In the genomic region with DNA sequence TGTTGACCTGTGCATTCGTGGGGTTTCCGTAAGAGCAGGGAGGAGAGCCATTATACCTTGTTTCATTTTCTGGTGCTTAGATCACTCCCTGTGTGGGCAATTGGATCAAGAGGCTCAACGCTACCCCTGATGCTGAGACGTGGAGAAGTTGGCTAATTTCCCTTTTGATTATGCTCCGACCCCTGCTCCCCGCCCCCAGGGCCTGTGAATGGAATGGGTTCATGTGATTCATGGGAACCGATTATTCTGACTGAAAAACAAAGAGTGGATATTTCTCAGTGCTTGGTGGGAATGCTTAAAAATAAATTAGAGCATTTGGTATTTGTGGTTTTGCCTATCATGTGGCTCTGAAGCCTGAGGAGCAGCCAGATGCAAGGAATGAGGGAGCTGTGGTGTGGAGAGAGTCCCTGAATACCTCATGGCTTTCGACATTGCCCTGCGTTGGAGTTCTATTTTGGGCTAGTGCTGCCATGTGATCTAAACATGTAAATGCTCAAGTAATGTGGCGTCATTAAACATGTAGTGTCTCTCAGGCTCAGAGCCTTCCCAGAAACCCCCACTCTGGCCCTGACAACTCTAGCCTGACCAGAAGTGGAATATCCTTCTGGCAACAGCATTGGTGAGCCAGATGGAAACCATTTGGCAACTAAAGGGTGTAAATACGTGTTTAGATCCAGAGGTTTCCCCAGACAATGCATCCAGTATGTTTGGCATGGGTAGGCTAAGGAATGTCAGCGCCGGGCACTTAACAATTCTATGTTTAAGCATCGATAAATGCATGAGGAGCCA, we compare ENCODE assay signal across 11 mouse cellular contexts. TPM values are rescaled to one million over a fixed set of nuclear protein-coding genes. Genes with fewer than 3 reads are reported as not detected.
A peak's percentile ranks its signal among the peaks of the same experiment; 100 is the strongest.
DNase-seq lines count a peak whose midpoint lies in the region; ATAC-seq and TF ChIP-seq lines count a peak whose summit lies in the region.
"Had no signal": no experiment of that assay in that cellular context is flagged by ENCODE, and none has a peak within 500 bp of the region (broad histone marks: within the 10 kb centered on the region; RNA-seq: fewer than 3 reads in every experiment).

No protein-coding gene starts in this region.

- H3K4me1 ChIP-seq in kidney, postnatal 0 days (replicated peaks; ENCODE audit: insufficient read depth, low read length), result peaks cover 12% of the 10 kb centered on the region
- H3K4me1 ChIP-seq in heart, embryonic 11.5 days (ENCODE audit: control insufficient read depth, insufficient read depth, low read length), result peaks cover 22% of the 10 kb centered on the region
- H3K4me1 ChIP-seq in limb, embryonic 14.5 days (ENCODE audit: control insufficient read depth, insufficient read depth, low read length), result peaks cover 89% of the 10 kb centered on the region

- H3K27ac ChIP-seq in kidney, postnatal 0 days, result peak overlapping the region; percentile 79
- H3K27ac ChIP-seq in heart, embryonic 11.5 days (ENCODE audit: low read depth, low read length), result peak overlapping the region; percentile 82
- peak overlapping the region; percentile 94 for H3K27ac ChIP-seq in limb, embryonic 14.5 days (replicated peaks; ENCODE audit: low read depth, low read length)

- peak overlapping the region; percentile 37; the same call in 1 of the 2 replicates for H3K9ac ChIP-seq in kidney, postnatal 0 days (ENCODE audit: low read depth, low read length)
- no peak overlapping the region; the same call in 1 of the 2 replicates for H3K9ac ChIP-seq in heart, embryonic 11.5 days (ENCODE audit: low read depth, low read length)
- H3K9ac ChIP-seq in limb, embryonic 14.5 days (ENCODE audit: low read depth, low read length, severe bottlenecking), result peak overlapping the region; percentile 32; the same call in 1 of the 2 replicates

- TF ChIP-seq POLR2A in brain, embryonic 14.5 days (IDR thresholded peaks at IDR 0.05; ENCODE audit: borderline replicate concordance, extremely low read depth, insufficient read depth, insufficient read length, poor library complexity, severe bottlenecking), result no peak
- no peak for TF ChIP-seq POLR2A in limb, embryonic 14.5 days (IDR thresholded peaks at IDR 0.05; ENCODE audit: borderline replicate concordance, extremely low read depth, insufficient read depth, insufficient read length)

- no peaks in the 10 kb centered on the region for H3K9me3 ChIP-seq in kidney, postnatal 0 days (replicated peaks; ENCODE audit: low read length)
- no peaks in the 10 kb centered on the region for H3K9me3 ChIP-seq in heart, embryonic 11.5 days (replicated peaks; ENCODE audit: control insufficient read depth, low read length)
- no peaks in the 10 kb centered on the region for H3K9me3 ChIP-seq in limb, embryonic 14.5 days (ENCODE audit: control insufficient read depth, low read length)
- H3K9me3 ChIP-seq: G1E had no signal

- no peak for ATAC-seq in kidney, postnatal 0 days (replicated peaks; ENCODE audit: low FRiP score, low read depth)
- ATAC-seq in heart, embryonic 11.5 days (replicated peaks; ENCODE audit: insufficient number of reproducible peaks, low FRiP score, low TSS enrichment), result no peak
- ATAC-seq in limb, embryonic 14.5 days (ENCODE audit: low FRiP score, low read depth), result no peak

- H3K4me3 ChIP-seq in kidney, postnatal 0 days (replicated peaks; ENCODE audit: low read depth, low read length), result no peak overlapping the region
- H3K4me3 ChIP-seq in heart, embryonic 11.5 days (ENCODE audit: low read depth, low read length), result no peak overlapping the region
- no peak overlapping the region for H3K4me3 ChIP-seq in limb, embryonic 14.5 days (replicated peaks; ENCODE audit: low read length)

- DNase-seq in kidney, postnatal 0 days (ENCODE audit: low spot score), result no peak
- DNase-seq in kidney, adult 9 months, result no peak
- peak; percentile 51 for DNase-seq in brain, embryonic 14.5 days (ENCODE audit: low read depth)
- DNase-seq in limb, embryonic 14.5 days (ENCODE audit: low spot score), result peak; percentile 71
- no peak for DNase-seq in c-Kit-positive CD71-positive TER-119-positive erythroid progenitor cells, embryonic 14.5 days (ENCODE audit: low spot score)
- DNase-seq in layer of hippocampus, postnatal 14 days (ENCODE audit: low spot score in 2 of 2), result no peak
- no peak for DNase-seq in ovary, postnatal 14 days (ENCODE audit: low spot score)

- H3K4me2 ChIP-seq in kidney, postnatal 0 days (ENCODE audit: low read length), result no peak overlapping the region
- H3K4me2 ChIP-seq in heart, embryonic 11.5 days, result no peak overlapping the region
- H3K4me2 ChIP-seq in limb, embryonic 14.5 days (replicated peaks; ENCODE audit: low read depth, low read length, severe bottlenecking), result peak overlapping the region; percentile 9; the same call in 1 of the 2 replicates
- H3K4me2 ChIP-seq: midbrain, embryonic 11.5 days had no signal

- 61% methylated on average over 14 of the region's 14 CpGs for WGBS in kidney, postnatal 0 days
- WGBS in heart, embryonic 11.5 days (ENCODE audit: insufficient replicate concordance), result 54% methylated on average over 14 of the region's 14 CpGs
- WGBS in limb, embryonic 14.5 days, result 44% methylated on average over 14 of the region's 14 CpGs

- H3K36me3 ChIP-seq in kidney, postnatal 0 days (ENCODE audit: insufficient read depth, low read length), result no peaks in the 10 kb centered on the region
- no peaks in the 10 kb centered on the region for H3K36me3 ChIP-seq in heart, embryonic 11.5 days (ENCODE audit: control insufficient read depth, insufficient read depth, low read length)
- no peaks in the 10 kb centered on the region for H3K36me3 ChIP-seq in limb, embryonic 14.5 days (ENCODE audit: control insufficient read depth, insufficient read depth, low read length)
- H3K36me3 ChIP-seq: G1E had no signal

- no peaks in the 10 kb centered on the region for H3K27me3 ChIP-seq in kidney, postnatal 0 days (ENCODE audit: insufficient read depth, low read length)
- H3K27me3 ChIP-seq in heart, embryonic 11.5 days (ENCODE audit: control insufficient read depth, insufficient read depth, low read length), result no peaks in the 10 kb centered on the region
- no peaks in the 10 kb centered on the region for H3K27me3 ChIP-seq in limb, embryonic 14.5 days (ENCODE audit: control insufficient read depth, insufficient read depth, low read length)

- TF ChIP-seq CTCF in kidney, postnatal 0 days (IDR thresholded peaks at IDR 0.05; ENCODE audit: low read depth), result no peak
- no peak for TF ChIP-seq CTCF in brain, embryonic 14.5 days (IDR thresholded peaks at IDR 0.05; ENCODE audit: borderline replicate concordance, extremely low read depth, insufficient read depth, insufficient read length)

RNA-seq across cellular contexts. Expression of gene 4930558K02Rik, which starts 24.5 kb away (rescaled TPM):
- polyA plus RNA-seq in kidney, postnatal 0 days (2015; fragmentation: Nextera tagmentation; extraction: Ambion mirVana), result not detected in 2 replicates
- not detected in 2 replicates for polyA plus RNA-seq in brain, embryonic 14.5 days (2012; rRNA removed)
- not detected in 2 replicates for polyA plus RNA-seq in heart, embryonic 11.5 days (2014; fragmentation: Nextera tagmentation; extraction: Ambion mirVana)
- polyA plus RNA-seq in limb, embryonic 14.5 days (2012; rRNA removed), result not detected in 2 replicates
- not detected in 2 replicates for polyA plus RNA-seq in limb, embryonic 14.5 days (2014; fragmentation: Nextera tagmentation; extraction: Ambion mirVana)
- not detected for total RNA-seq in layer of hippocampus, postnatal 14 days (2021)
- total RNA-seq: G1E; left cerebral cortex, adult 18-20 months had no signal
- polyA plus RNA-seq: G1E; midbrain, embryonic 11.5 days had no signal

RNA-seq across cellular contexts. Expression of gene Pigc, which starts 34.9 kb away (rescaled TPM):
- polyA plus RNA-seq in kidney, postnatal 0 days (2015; fragmentation: Nextera tagmentation; extraction: Ambion mirVana), result 41.4 and 43.7 TPM in 2 replicates
- 23.6 and 26.5 TPM in 2 replicates for polyA plus RNA-seq in brain, embryonic 14.5 days (2012; rRNA removed)
- polyA plus RNA-seq in heart, embryonic 11.5 days (2014; fragmentation: Nextera tagmentation; extraction: Ambion mirVana), result 25.8 and 29.8 TPM in 2 replicates
- polyA plus RNA-seq in limb, embryonic 14.5 days (2012; rRNA removed), result 36.9 and 45.4 TPM in 2 replicates
- polyA plus RNA-seq in limb, embryonic 14.5 days (2014; fragmentation: Nextera tagmentation; extraction: Ambion mirVana), result 51.3 and 52.8 TPM in 2 replicates
- 10 to 100 TPM; 19.6 to 19.8 TPM for total RNA-seq in layer of hippocampus, postnatal 14 days (2021)

Comparison
In these comparisons a context has a peak if more than half of its experiments do, and no peak if none do; other contexts are left out.
1. DNase-seq: peak in brain, embryonic 14.5 days (single experiment) and limb, embryonic 14.5 days (single experiment); none in kidney, postnatal 0 days (single experiment), kidney, adult 9 months (single experiment), c-Kit-positive CD71-positive TER-119-positive erythroid progenitor cells, embryonic 14.5 days (single experiment), layer of hippocampus, postnatal 14 days (0 of 2) and ovary, postnatal 14 days (single experiment).
2. Peak in every context shown above with its lines, with median percentiles within 50 percentile points of each other: H3K27ac ChIP-seq.